Mouse (Mus musculus) lung, adult 2 months (tissue): ENCODE results near the gene Mab21l3.

Source experiments
- CTCF ChIP-seq: fragments of 200-500 bp; IDR thresholded peaks from 2 replicates; pipeline ENCODE4 v1.5.1; 2011; ENCODE audit warnings: mild to moderate bottlenecking, low read length, control low read depth; ENCODE audit not compliant: insufficient read depth
- POLR2A ChIP-seq: fragments of 200-500 bp; IDR thresholded peaks from 2 replicates; pipeline ENCODE4 v1.6.1; 2011; ENCODE audit warnings: low read depth, mild to moderate bottlenecking, control low read depth, low read length, borderline replicate concordance; ENCODE audit errors: extremely low read depth

GRCm38 (mm10) chr3:101867001-101867421, 18.3 kb upstream of the Mab21l3 start:
- TF ChIP-seq POLR2A: no peak
- TF ChIP-seq CTCF: no peak
